Mouse (Mus musculus): ENCODE results near the gene Gipc3.

DNA sequence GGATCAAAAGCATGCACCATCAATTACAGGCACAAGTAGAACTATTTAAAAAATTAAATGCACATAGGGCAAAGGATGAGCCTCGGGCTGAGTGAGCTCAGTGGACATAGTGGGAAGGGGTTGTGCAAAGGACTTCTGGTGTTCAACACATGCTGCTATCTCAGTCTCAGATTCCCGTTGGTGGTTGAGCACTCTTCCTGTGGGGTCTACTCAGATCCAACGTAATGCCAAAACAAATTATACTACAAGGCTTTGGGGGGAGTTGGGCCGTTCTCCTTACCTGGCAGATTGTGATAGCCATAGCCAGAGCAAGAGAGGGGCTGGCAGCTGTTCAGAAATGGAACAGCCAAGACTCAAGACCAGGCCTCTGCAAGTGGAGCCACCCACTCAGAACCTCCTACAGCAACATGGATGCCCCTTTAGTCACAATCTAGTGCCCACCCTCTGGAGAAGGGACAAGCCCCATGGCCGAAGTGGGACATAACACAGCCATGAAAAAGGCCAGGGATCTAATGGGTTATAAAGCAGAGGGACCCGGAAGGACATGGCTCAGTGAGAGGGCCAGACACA lies 36.8 kb upstream of the Gipc3 start:
- TF ChIP-seq POLR2A (IDR thresholded peaks at IDR 0.05; ENCODE audit: low read depth, low read length) = no peak
- TF ChIP-seq CTCF (IDR thresholded peaks at IDR 0.05; ENCODE audit: extremely low read depth, insufficient read length, insufficient replicate concordance, low read depth, low read length) = no peak
